Mouse (Mus musculus) heart, embryonic 10.5 days (tissue): ENCODE data around the gene Tmppe. TPM values are rescaled to one million over a fixed set of nuclear protein-coding genes. Genes with fewer than 3 reads are reported as not detected.
A peak's percentile ranks its signal among the peaks of the same experiment; 100 is the strongest.
"Not testable (repeated sequence)": the region's sequence is repeated elsewhere in the genome, so short reads cannot be mapped to it uniquely, and the experiment has no call there.

Experiments
- DNase-seq: peaks from one replicate; pipeline ENCODE4 v3.0.0-alpha.2; 2017; ENCODE audit warnings: low spot score
- H3K27ac ChIP-seq: fragments of 300-500 bp; sonication (generic); 2 replicates; pipeline ENCODE4 v1.5.1; 2016; ENCODE audit warnings: mild to moderate bottlenecking
- H3K27me3 ChIP-seq: fragments of 300-500 bp; sonication (generic); 2 replicates; pipeline ENCODE4 v1.6.1; 2016; ENCODE audit warnings: mild to moderate bottlenecking; ENCODE audit not compliant: poor library complexity, insufficient read depth, severe bottlenecking
- H3K36me3 ChIP-seq: fragments of 300-500 bp; sonication (generic); 2 replicates; pipeline ENCODE4 v1.6.1; 2016; ENCODE audit warnings: mild to moderate bottlenecking, moderate library complexity
- H3K4me1 ChIP-seq: fragments of 300-500 bp; sonication (generic); 2 replicates; pipeline ENCODE4 v1.6.1; 2016; ENCODE audit warnings: mild to moderate bottlenecking
- H3K4me3 ChIP-seq: fragments of 300-500 bp; sonication (generic); 2 replicates; pipeline ENCODE4 v1.5.1; 2016; ENCODE audit warnings: mild to moderate bottlenecking, moderate library complexity
- H3K9me3 ChIP-seq: fragments of 300-500 bp; sonication (generic); 2 replicates; pipeline ENCODE4 v1.6.1; 2016; ENCODE audit warnings: mild to moderate bottlenecking, moderate library complexity
- WGBS: fragments of 180-500 bp; shearing (Covaris S2); methylation state at CpG from one replicate; pipeline ENCODE4 v1.1.7; 2016; 5-methylcytosine and 5-hydroxymethylcytosine counted together
- polyA plus RNA-seq: library from polyadenylated mRNA; unstranded; fragments of >200 nt; fragmentation: Nextera tagmentation; extraction: Ambion mirVana; gene quantifications from 2 replicates; pipeline ENCODE4 v1.2.1, GENCODE M21; 2016

Gene Tmppe
- polyA plus RNA-seq, 1 experiment from 2014 or later, result 11.5 TPM

GRCm38 (mm10) chr9:114385160-114385559 lies 15.7 kb upstream of the Tmppe start:
- Histone ChIP-seq H3K4me3 (no peak overlapping the region), H3K27me3 (no peaks in the 10 kb centered on the region), H3K36me3 (peaks cover 41% of the 10 kb centered on the region), H3K4me1 (peaks cover 29% of the 10 kb centered on the region), H3K9me3 (no peaks in the 10 kb centered on the region), H3K27ac (no peak overlapping the region)
- DNase-seq, result no peak
- WGBS, result 97% methylated on average over 10 of the region's 10 CpGs

DNA sequence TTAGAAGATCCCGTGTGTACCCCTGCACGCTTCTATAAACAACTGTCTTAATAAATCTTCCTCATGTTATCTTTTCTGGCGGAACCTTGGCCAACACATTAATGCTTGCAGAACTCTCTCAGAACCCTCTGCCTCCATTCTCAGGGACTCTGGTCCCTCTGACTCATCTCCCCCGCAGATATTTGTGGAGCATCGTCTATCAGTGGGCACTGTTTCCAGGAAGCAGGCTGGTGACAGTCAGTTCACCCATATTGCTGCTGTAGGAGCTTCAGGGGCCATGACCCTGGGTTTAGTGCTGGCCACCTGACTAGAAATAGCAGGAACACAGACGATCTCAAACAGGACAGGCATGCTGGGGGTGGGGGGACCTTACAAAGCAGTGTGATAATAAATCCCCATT lies 13.8 kb upstream of the Tmppe start:
- Histone ChIP-seq H3K27me3 (no peaks in the 10 kb centered on the region), H3K4me1 (peaks cover 37% of the 10 kb centered on the region), H3K36me3 (peaks cover 36% of the 10 kb centered on the region), H3K27ac (peak overlapping the region; percentile 75; the same call in 1 of the 2 replicates), H3K9me3 (no peaks in the 10 kb centered on the region), H3K4me3 (no peak overlapping the region)
- DNase-seq, result peak; percentile 74
- WGBS, result 60% methylated on average over 6 of the region's 6 CpGs

GRCm38 (mm10) chr9:114388288-114388687 lies 12.6 kb upstream of the Tmppe start:
- Histone ChIP-seq H3K9me3 (no peaks in the 10 kb centered on the region), H3K4me3 (0 out of 2 replicates have a peak overlapping the region, but pooled peaks have one; percentile 5), H3K36me3 (peaks cover 25% of the 10 kb centered on the region), H3K27me3 (no peaks in the 10 kb centered on the region), H3K4me1 (peaks cover 37% of the 10 kb centered on the region), H3K27ac (peak overlapping the region; percentile 96)
- WGBS, result 81% methylated on average over 8 of the region's 8 CpGs
- no peak for DNase-seq

GRCm38 (mm10) chr9:114388701-114389370 lies 12.1 kb upstream of the Tmppe start:
- 56% methylated on average over 3 of the region's 3 CpGs for WGBS
- Histone ChIP-seq H3K4me1 (peaks cover 37% of the 10 kb centered on the region), H3K27me3 (no peaks in the 10 kb centered on the region), H3K4me3 (peak overlapping the region; percentile 93), H3K9me3 (no peaks in the 10 kb centered on the region), H3K36me3 (peaks cover 22% of the 10 kb centered on the region), H3K27ac (peak overlapping the region; percentile 96)
- peak; percentile 76 for DNase-seq

- H3K4me3 ChIP-seq, result peak overlapping the region; percentile 93
- peaks cover 16% of the 10 kb centered on the region for H3K36me3 ChIP-seq
- DNase-seq, result peak; percentile 77
- 73% methylated on average over 8 of the region's 8 CpGs for WGBS
- no peaks in the 10 kb centered on the region for H3K27me3 ChIP-seq
- peaks cover 37% of the 10 kb centered on the region for H3K4me1 ChIP-seq
- H3K9me3 ChIP-seq, result no peaks in the 10 kb centered on the region
- H3K27ac ChIP-seq, result peak overlapping the region; percentile 96
Observed at GRCm38 (mm10) chr9:114389371-114389904, 11.5 kb upstream of the Tmppe start.

GRCm38 (mm10) chr9:114389905-114390748 lies 10.8 kb upstream of the Tmppe start, which contains the start of gene Crtap:
Crtap (minus strand) TSS chr9:114390675.
- Histone ChIP-seq H3K36me3 (peaks cover 9% of the 10 kb centered on the region; the same call in 1 of the 2 replicates), H3K27me3 (no peaks in the 10 kb centered on the region), H3K9me3 (no peaks in the 10 kb centered on the region), H3K4me1 (peaks cover 40% of the 10 kb centered on the region), H3K27ac (peak within 1 kb of the TSS; percentile 96), H3K4me3 (peak within 1 kb of the TSS; percentile 93)
- DNase-seq, result peak; percentile 94
- 1% methylated on average over 96 of the region's 96 CpGs for WGBS

DNA sequence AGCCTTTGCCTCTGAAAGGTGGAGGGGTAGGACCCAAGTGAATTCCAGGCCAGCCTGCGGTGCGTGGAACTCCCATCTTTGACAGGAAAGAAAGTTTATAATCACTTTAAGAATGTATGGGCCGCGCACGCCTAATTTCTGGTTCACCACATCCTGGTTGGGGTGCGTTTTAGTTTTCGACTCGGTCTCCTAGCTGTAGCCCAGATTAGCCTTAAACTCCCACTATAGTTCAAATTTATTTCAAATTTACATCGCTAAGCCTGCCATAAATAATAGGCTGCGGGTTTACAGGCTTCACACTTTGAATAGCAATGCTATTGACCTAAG lies 10.2 kb upstream of the Tmppe start:
- Histone ChIP-seq H3K27ac (peak overlapping the region; percentile 96), H3K27me3 (no peaks in the 10 kb centered on the region), H3K9me3 (no peaks in the 10 kb centered on the region), H3K36me3 (peaks cover 3% of the 10 kb centered on the region; the same call in 1 of the 2 replicates), H3K4me3 (peak overlapping the region; percentile 93), H3K4me1 (peaks cover 40% of the 10 kb centered on the region)
- DNase-seq, result no peak
- 6% methylated on average over 10 of the region's 10 CpGs for WGBS

GRCm38 (mm10) chr9:114394136-114394535 lies 6.8 kb upstream of the Tmppe start:
- not testable (repeated sequence) for H3K9me3 ChIP-seq
- 70% methylated on average over 6 of the region's 6 CpGs for WGBS

DNA sequence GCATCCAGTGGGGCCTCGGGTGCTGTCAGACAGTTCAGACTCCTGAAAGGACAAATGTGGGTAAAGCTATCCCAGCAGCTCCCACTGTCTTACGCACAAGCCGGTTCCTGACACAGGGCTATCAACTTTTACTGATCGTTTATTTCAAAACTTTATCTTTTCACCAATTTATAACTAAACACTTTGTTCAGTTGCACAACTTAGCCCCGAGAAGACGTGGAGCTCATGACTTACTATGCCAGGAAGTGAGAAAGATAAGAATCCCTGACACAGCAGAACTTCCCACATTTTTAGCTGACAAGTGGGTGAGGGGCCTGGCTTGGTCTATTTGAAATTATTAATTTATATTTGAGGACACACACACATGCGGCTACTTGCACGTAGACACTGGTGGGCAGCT lies 6.2 kb upstream of the Tmppe start:
- Histone ChIP-seq H3K27ac (no peak overlapping the region), H3K4me1 (peaks cover 15% of the 10 kb centered on the region; the same call in 1 of the 2 replicates), H3K36me3 (no peaks in the 10 kb centered on the region), H3K9me3 (no peaks in the 10 kb centered on the region), H3K4me3 (no peak overlapping the region), H3K27me3 (no peaks in the 10 kb centered on the region)
- DNase-seq, result no peak
- 73% methylated on average over 8 of the region's 8 CpGs for WGBS

More at GRCm38 (mm10) chr9:114394136-114394535, 6.8 kb upstream of the Tmppe start:
- not testable (repeated sequence) for H3K27me3 ChIP-seq, H3K27ac ChIP-seq, DNase-seq, H3K36me3 ChIP-seq, H3K4me3 ChIP-seq
- H3K4me1 ChIP-seq, result peaks cover 18% of the 10 kb centered on the region; the same call in 1 of the 2 replicates

DNA sequence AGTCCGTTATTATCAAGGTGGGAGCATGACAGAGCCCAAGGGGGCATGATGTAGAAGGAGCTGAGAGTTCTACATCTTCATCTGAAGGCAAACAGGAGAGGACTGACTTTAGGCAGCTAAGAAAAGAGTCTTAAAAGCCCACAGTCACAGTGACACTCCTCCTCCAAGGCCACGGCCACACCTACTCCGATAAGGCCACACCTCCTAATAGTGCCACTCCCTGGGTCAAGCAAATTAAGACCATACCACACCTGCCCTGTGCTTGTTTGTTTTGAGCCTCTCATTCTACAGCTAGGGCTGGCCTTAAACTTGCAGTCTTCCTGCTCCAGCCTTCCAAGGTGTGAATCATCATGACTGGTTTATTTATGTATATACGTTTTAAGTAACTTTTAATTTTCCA lies 5.6 kb upstream of the Tmppe start:
- 88% methylated on average over 4 of the region's 4 CpGs for WGBS
- H3K4me3 ChIP-seq, result no peak overlapping the region
- no peaks in the 10 kb centered on the region for H3K9me3 ChIP-seq
- no peak for DNase-seq
- no peaks in the 10 kb centered on the region for H3K27me3 ChIP-seq
- H3K36me3 ChIP-seq, result no peaks in the 10 kb centered on the region
- H3K4me1 ChIP-seq, result peaks cover 10% of the 10 kb centered on the region; the same call in 1 of the 2 replicates
- no peak overlapping the region for H3K27ac ChIP-seq

- Histone ChIP-seq H3K9me3 (no peaks in the 10 kb centered on the region), H3K27me3 (no peaks in the 10 kb centered on the region), H3K36me3 (peaks cover 7% of the 10 kb centered on the region), H3K27ac (no peak overlapping the region), H3K4me3 (no peak overlapping the region), H3K4me1 (peaks cover 16% of the 10 kb centered on the region)
- 79% methylated on average over 12 of the region's 12 CpGs for WGBS
- DNase-seq, result no peak
Observed at GRCm38 (mm10) chr9:114399680-114400079, 1.2 kb upstream of the Tmppe start.

DNA sequence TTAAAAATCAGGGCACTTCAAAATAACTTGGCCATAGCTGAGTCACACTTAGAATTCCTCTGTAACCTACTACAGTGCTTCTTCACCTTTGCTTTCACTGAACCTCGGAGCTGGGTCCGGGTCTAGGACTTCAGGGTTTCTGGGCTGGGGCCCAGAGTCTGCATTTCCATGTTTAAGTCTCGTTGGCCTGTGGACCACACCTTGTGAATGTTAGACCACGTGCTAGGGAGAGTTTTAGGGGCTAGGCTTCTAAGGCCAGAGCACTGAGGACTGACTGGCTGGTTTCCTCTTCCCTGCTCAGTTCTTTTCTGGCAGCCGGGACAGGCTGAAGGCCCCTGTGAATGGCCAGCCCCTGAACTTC lies 337 bp upstream of the Tmppe start:
- 30% methylated on average over 5 of the region's 5 CpGs for WGBS
- H3K27ac ChIP-seq, result peak overlapping the region; percentile 93
- peak overlapping the region; percentile 97 for H3K4me3 ChIP-seq
- peaks cover 16% of the 10 kb centered on the region for H3K36me3 ChIP-seq
- H3K4me1 ChIP-seq, result peaks cover 13% of the 10 kb centered on the region
- no peak for DNase-seq
- no peaks in the 10 kb centered on the region for H3K27me3 ChIP-seq
- no peaks in the 10 kb centered on the region for H3K9me3 ChIP-seq

GRCm38 (mm10) chr9:114401685-114402080 lies 778 bp downstream of the Tmppe start:
- Histone ChIP-seq H3K9me3 (no peaks in the 10 kb centered on the region), H3K4me3 (peak overlapping the region; percentile 97), H3K27ac (peak overlapping the region; percentile 93), H3K27me3 (no peaks in the 10 kb centered on the region), H3K4me1 (peaks cover 13% of the 10 kb centered on the region), H3K36me3 (peaks cover 27% of the 10 kb centered on the region)
- WGBS, result 4% methylated on average over 16 of the region's 16 CpGs
- DNase-seq, result no peak
